Mouse (Mus musculus): ENCODE measurements around the gene Mlana. TPM values are rescaled to one million over a fixed set of nuclear protein-coding genes. Genes with fewer than 3 reads are reported as not detected.

Mlana gene
- not detected in 2 replicates for polyA plus RNA-seq (2012; rRNA removed)

DNA sequence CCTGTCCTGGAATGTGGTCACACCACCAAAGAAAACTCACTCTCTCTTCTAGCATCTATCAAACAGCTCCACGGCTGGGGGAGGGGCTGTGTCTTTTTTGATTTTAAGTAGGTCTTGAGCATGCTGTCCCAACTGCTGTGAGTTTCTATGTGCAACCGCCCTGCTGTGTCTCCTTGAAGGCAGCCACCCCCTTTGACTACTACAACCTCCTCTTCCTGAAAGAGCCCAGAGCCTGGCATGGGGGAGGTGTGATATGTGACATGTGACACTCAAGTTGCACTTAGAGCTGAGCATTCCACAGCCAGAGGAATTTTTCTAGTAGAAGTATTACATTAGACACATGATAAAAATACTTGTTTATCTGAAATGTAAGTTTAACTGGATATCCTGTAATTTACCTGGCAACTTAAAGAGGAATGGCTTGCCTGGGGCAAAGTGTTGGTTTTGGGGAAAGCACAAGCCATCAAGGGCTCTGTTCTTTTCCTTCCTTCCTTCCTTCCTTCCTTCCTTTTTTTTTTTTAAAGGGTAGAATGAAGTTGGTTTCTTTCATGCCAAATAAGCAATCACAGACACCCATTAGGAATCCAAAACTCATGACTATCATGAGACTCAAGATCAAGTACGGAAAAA, at the start of gene Mlana:
Mlana (plus strand) TSS at position 580 of the 630 bp plus-strand sequence.
- 56% methylated on average over 3 of the region's 3 CpGs for WGBS

DNA sequence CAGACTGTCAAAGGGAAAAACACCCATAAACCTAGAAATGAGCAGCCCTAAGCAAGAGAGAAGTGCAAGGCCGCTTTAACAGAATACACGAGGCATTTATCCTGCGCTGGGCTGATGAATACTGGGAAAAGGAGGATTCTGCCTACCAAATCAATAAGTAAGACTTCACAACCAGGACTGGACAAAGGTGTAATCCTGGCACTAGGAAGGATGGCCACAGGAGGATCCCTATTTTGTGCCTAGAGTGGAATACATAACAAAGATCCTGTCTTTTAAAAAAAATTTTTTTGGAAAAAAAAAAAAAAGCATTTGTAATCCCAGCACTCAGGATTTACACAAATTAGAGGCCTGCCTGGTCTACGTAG, 49.1 kb upstream of the Mlana start:
- whole genome bisulfite sequencing = 26% methylated on average over 4 of the region's 4 CpGs
- no peak for DNase-seq (ENCODE audit: low read depth, low spot score)

More for the DNA sequence above, at the start of gene Mlana:
- DNase-seq (ENCODE audit: low read depth, low spot score) = no peak

DNA sequence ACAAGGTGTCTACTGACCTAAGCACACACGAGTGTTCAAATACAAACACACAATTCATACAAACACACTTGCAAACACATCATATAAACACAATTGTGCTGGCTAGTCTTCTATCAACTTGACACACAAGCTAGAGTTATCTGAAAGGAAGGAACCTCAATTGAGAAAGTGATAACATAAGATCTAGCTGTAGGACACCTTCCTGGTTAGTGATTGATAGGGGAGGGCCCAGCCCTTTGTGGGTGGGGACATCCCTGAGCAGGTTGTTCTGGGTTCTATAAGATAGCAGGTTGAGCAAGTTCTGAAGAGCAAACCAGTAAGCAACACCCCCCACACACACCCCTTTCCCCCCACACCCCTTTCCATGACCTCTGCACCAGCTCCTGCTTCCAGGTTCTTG, 47.9 kb upstream of the Mlana start:
- no peak for DNase-seq (ENCODE audit: low read depth, low spot score)
- WGBS = 55% methylated on average over 1 of the region's 1 CpGs

DNA sequence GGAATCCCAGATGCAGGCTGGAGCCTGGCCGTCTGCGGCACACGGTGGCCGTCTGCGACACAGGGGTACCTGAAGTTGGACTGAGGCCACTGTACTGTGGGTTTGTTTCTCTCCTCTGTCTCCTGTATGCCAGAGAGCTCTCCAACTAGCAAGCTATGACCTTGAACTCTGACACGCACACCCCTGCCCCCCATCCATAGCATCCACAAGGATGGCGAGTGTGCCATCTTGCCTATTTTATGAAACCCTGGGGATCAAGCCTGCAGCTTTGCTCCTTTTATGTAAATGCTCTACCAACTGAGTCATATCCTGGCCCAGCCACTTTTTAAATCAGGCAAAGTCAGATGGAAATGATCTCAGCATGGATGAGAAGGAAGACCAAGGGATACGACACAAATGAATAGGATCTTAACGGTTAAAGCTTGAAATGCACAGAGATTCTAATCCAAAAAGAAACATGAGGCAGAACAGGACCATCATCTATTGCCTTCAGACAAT, 43.8 kb upstream of the Mlana start:
- no peak for DNase-seq (ENCODE audit: low read depth, low spot score)
- 91% methylated on average over 9 of the region's 9 CpGs for WGBS

DNA sequence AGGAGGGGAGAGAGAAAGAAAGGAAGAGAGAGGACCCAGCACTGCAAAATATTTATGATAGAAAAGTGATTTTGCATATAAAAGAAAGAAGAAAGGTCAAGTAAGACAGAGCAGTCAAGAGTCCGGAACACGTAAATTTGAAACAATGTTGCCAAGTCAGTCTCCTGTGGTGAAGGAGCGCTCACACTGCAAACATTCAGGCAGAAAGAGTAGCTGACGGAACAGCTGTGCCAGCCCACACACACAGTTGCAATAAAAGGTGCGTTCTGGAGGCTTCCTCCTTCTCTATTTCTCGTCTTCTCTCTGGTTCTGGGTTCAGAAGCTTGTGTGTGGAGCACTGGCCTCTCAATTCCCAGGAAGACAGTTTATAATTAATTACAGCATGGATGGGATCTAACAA, 42.5 kb upstream of the Mlana start:
- 26% methylated on average over 6 of the region's 6 CpGs for WGBS
- no peak for DNase-seq (ENCODE audit: low read depth, low spot score)

DNA sequence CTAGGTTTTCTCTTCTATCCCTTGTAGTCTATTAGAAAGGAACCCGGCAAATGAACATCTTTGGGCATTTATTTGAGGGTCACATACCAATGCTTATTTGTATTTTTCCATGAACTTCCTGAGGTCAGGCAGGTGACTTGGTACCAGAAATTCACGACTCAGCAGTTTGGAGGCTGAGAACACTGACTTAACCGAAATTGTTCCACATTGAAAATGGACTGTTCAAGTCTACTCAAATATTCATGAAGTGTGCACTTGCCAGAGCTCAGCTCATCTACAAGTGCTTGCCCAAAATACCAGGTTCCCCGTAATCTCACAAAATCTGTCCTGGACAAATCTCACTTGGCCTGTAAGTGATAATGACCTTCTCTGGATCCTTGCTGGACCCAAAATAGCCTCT, 41.6 kb upstream of the Mlana start:
- DNase-seq (ENCODE audit: low read depth, low spot score) = no peak
- 87% methylated on average over 4 of the region's 4 CpGs for WGBS

DNA sequence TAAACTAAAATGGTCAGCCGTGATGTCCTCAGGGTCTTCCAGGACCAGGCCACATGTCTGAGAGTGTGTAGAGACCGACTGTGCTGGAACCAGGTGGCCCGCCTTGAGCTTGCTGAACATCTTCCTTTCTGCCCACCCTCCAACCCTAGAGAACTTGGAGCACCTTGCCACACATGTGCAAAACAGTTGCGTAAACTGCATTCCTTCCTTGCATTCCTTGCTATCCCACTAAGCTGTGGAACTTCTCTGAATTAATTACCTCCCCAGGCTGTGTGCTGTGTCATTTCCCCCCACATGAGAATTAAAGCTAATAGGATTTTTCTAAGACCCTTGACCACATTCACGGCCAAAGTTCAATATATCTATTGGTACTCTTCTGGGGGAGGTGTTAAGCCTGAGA, 41.0 kb upstream of the Mlana start:
- DNase-seq (ENCODE audit: low read depth, low spot score) = no peak
- 76% methylated on average over 5 of the region's 5 CpGs for WGBS

DNA sequence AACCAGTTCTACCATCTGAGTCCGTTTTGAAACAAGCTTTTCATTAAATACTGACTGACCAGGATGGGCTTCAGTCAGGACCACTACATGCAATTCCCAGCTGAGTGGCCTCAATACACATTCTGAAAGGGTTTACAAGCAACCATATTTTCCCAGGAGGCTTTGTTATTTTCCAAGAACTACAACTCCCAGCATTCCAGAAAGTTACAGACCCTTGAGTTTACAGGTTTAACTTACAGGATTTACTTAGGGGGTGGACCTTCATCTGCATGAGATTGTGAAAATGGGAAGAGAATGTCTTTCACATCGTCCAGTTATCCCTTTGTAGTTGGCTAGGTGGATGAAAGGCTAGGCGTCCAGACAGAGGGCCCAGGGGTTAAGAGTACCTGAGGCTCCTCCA, 40.6 kb upstream of the Mlana start:
- DNase-seq (ENCODE audit: low read depth, low spot score) = no peak
- WGBS = 67% methylated on average over 3 of the region's 3 CpGs

DNA sequence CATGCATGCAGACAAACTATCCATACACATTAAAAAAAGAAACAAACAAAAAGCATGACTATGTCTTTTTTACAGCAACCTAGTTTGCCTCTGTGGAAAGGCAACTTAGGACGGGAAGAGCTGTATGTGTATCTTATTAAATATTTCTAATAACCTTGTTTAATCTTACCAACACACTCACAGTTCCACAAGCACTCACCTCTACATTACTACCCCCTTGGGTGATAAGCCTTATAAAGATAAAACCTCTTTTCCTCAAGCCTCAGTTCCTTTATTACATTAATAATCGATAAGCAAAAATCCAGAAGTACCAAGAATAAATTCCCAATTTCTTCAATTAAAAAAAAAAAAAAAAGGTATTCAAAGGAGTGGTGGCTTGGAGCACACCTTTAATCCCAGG, 40.1 kb upstream of the Mlana start:
- WGBS = 92% methylated on average over 2 of the region's 2 CpGs
- DNase-seq (ENCODE audit: low read depth, low spot score) = no peak

DNA sequence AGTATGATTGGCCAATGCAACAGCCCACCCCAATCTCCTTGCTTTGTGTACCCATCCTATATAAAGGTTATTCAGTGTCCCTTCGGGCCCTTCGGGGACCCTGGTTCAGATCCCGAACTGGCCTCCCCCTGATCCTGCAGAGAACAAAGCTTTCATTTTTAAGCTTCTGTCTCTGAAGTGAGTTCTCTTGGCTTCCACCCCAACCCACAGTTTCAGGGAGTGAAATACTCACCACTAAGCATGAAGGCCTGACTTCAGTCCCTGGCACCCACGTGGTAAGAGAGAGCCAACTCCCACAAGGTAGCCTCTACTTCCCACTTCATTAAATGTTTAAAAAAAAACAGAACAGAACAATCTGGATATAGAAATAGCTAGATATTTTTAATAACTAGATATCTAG, 38.8 kb upstream of the Mlana start:
- no peak for DNase-seq (ENCODE audit: low read depth, low spot score)
- 95% methylated on average over 4 of the region's 4 CpGs for WGBS

DNA sequence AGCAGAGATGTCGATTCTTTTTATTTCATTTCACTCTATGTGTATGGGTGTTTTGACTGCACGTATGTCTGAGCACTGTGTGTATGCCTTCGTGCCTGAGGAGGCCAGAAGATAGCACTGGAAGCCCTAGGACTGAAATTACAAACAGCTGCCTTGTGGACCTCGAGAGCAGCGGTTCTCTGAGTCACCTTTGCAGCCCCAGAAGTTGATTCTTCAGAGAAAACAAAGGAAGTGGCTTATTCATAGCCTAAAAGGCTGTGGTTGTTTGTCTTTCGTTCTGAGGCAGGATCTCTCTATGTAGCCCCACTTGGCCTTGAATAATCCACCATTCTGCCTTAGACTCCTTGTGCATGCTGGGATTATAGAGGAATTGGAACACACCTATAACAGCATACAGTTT, 37.9 kb upstream of the Mlana start:
- no peak for DNase-seq (ENCODE audit: low read depth, low spot score)
- 47% methylated on average over 6 of the region's 6 CpGs for WGBS

DNA sequence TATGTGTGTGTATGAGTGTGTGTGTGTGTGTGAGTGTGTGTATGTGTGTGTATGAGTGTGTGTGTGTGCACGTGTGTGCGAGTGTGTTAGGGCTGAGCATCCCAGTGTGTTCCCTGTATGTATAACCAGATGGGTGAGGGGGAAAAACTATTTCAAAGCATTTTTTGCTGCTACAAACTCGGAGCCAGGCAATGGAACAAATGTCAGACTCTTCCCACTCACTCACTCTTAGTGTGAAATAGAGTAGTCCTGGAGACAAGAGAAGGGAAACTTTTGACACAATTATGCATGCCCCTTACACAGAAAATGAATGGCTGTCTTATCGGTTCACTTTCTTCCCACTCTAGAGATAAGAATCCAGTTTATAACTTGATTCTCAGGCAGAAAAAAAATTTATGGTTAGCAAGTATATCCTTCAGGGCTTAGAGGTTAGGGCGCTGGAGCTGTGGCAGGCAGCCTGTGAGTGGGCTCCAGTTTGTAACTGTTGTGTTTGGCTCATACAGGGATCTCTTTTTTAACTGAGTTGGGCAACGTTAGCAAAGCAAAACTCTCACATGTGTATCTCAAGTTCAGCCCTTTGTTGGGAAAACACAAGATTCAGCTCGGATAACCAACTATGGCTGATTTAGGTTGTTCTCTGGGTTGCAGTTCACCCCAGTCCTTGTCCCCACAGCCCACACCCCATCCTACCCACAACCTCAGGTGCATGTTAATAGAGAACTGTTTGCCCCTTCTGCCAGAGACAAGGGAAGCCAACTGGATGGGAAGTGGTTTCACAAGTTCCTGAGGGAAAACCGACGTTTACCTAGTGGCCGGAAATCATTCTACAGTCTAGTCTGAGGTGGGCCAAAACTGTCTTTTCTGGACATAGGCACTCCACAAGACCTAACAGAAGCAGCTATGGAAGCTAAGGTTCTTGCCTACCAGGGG, 36.5 kb upstream of the Mlana start:
- DNase-seq (ENCODE audit: low read depth, low spot score) = no peak
- 49% methylated on average over 10 of the region's 10 CpGs for WGBS

DNA sequence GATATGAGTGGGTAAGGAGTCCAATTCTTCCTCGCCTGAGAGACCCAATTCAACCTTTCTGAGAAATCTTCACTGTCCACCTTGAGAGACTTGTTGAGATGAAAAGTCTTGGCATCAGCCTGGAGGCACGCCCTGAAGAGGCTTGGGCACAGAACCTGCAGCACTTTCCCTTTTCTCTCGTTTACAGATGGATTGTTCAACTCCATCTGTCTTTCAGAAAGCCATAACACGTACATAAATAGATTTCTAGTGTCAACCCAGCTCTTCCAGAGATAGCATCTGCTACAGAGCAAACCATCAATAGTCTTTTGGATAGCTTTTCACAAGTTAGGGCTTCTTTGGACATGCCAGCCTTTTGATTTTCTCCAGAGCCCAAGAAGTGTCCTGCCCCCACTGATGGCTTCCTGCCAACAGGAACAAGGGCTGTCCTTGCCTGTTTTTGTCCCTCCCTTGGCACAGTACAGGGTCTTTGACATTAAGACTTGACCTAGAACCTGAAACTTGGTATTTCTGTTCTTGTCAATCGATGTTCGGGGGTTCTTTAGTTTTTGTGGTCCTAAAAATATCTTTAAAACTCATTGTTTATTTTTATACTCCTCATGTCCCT, 35.5 kb upstream of the Mlana start:
- no peak for DNase-seq (ENCODE audit: low read depth, low spot score)
- WGBS = 49% methylated on average over 6 of the region's 6 CpGs

DNA sequence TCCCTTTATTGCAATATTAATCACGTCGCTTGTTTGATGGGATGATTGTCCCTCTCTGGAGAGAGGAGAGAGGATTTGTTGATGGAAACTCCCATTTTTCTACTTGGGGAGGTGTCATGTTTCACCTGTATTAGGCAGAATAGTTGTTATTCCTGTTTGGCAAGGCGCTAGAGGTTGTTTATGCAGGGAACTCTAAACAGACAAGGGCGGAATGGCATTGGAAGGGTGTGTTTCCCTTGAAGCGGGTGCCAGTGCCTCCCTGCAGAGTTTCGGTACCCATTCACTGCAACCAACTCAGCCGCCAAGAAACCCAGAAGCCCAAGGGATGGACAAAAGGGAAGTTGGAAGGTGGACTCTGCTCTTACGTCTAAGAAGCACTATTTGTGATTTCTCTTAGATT, 33.8 kb upstream of the Mlana start:
- DNase-seq (ENCODE audit: low read depth, low spot score) = no peak
- WGBS = 35% methylated on average over 8 of the region's 8 CpGs

DNA sequence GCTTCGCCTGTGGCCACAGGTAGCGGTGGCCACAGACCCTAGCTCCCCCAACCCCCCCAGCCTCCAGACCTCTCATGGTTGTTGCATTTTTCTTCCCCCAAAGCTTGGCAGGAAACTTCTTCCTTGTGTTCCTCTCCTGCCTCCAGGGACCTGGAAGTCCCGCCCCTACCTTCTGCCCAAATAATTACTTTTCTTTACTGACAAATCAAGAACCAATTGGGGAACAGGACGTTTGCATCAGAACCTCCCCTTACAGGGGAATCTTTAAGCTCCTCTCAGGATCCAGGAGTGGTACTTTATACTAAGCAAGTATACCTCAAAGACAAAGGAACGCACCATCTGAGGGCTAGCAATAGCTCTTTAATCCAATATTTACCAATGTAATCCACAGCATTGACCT, 32.7 kb upstream of the Mlana start:
- DNase-seq (ENCODE audit: low read depth, low spot score) = no peak
- WGBS = 79% methylated on average over 5 of the region's 5 CpGs

DNA sequence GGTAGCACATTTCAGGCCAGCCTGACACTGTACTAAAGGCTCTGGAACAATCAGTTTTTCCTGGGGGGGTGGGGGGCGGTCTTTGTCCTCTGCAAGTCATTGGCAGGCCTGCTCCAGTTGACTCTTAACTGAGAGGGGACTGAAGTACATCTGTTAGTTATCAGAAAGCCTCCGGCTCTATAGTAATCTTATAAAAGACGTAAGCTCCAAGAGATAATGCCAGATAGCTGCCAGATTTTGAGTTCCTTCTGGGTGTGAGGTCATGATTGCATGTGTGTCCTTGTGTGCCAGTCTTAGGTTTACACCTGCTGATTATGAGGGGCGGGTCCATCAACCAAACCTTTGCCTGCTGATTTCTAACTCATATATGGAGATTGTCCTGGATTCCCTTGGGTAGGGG, 31.5 kb upstream of the Mlana start:
- DNase-seq (ENCODE audit: low read depth, low spot score) = no peak

DNA sequence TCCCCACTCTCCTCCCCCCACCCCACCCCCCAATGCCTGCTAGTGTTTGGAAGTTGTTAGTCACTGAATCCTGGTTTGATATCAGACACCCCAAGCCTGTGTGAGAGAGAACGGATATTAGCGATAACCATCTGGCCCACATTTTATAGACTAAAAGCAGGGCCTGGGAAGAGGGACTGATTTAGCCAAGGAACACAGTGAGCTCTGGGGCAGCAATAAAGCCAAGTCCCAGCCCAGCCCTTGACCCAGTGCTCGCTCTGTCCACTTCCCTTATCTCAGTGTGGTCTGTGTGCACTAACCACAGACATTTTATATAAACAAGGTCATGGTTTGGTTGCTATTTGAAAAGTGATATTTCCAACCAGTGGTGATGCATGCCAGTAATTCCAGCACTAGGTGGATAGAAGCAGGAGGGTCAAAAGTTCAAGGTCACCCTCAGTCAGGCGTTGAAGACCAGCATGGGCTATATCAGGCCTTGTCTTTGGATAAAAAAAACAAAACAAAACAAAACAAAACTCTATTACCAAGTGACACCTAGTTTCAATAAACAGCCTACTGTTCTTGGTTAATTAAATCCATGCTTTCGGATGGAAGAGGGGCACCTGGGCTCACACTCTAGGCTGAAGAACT, 30.5 kb upstream of the Mlana start:
- no peak for DNase-seq (ENCODE audit: low read depth, low spot score)
- 43% methylated on average over 5 of the region's 5 CpGs for WGBS

More for the DNA sequence above, 31.5 kb upstream of the Mlana start:
- 38% methylated on average over 4 of the region's 4 CpGs for whole genome bisulfite sequencing

DNA sequence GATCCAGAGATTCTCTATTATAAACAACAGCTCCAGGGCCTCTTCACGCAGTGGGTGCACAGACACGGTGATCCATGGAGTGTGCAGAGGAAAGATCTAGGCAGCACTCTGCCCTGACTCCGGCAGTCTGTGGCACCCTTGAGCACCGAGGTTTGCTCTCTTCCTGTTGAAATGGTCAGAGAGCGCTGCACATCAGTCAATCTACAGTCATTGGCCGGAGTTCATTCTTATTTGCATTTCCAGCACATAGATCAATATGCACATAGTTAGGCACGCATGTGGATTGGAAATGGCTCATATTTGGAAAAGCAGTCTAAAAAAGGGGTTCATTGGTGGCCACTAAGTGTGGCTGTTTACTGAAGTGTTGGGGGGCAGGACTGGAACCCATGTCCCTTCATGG, 29.5 kb upstream of the Mlana start:
- 88% methylated on average over 7 of the region's 7 CpGs for WGBS

DNA sequence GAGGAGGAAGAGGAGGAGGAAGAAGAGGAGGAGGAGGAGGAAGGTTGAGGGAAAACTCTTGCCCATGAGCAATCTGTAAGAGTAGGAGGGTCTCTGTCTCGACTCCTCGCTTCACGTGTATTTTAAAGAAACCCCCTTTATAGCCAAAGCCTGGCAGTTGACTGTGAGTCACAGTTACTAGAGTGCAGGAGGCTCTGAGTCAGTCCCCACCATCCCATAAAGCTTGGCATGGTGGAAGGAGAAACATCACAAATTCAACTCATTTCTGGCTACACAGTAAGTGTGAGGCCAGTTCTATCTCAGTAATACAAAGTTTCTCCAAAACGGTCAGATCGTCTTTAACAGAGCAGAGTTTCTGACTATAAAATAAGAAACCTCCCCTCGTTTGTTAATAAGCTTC, 27.4 kb upstream of the Mlana start:
- WGBS = 79% methylated on average over 6 of the region's 6 CpGs
- DNase-seq (ENCODE audit: low read depth, low spot score) = no peak

More for the DNA sequence above, 29.5 kb upstream of the Mlana start:
- no peak for DNase-seq (ENCODE audit: low read depth, low spot score)

DNA sequence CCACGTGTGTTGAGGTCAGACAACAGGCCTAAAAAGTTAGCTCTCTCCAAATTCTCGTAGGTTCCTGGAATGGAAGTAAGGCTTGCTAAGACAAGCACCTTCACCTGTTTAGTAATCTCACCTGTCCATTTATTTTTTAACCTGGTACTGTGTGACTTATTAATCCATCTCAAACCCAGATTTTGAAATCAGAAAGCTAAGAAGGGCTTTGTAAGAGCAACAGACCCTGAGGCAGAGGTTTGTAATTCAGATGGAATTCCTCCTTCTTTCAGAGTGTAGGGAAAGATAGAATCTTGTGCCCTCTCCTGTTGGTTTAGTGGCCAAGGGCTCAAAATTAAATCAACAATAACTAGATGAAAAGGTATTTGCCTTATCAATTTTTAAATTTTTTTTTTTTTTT, 26.5 kb upstream of the Mlana start:
- 88% methylated on average over 2 of the region's 2 CpGs for WGBS
- DNase-seq (ENCODE audit: low read depth, low spot score) = no peak

All from large intestine, adult 2 months (tissue).